Mouse (Mus musculus) MEL (cell line): Measurements from ENCODE around the gene Camk1d. TPM values are rescaled to one million over a fixed set of nuclear protein-coding genes. Genes with fewer than 3 reads are reported as not detected.

Source experiments
- DNase-seq: peaks from one replicate; pipeline ENCODE4 v3.0.0; 2011; ENCODE audit warnings: low read depth, low spot score
- H3K27ac ChIP-seq: 2 replicates; pipeline ENCODE4 v1.5.1; 2012; ENCODE audit warnings: low read depth, mild to moderate bottlenecking, control low read depth, low read length, moderate library complexity; ENCODE audit not compliant: control insufficient read depth
- H3K27me3 ChIP-seq, 2 experiments: fragments of 150-350 bp in 1 of 2; sonication (generic) in 1 of 2; 2 replicates each; pipeline ENCODE4 v1.6.1; 2012; ENCODE audit warnings: low read length in 2 of 2, mild to moderate bottlenecking in 2 of 2, improper control_type of control experiment in 1 of 2, moderate library complexity in 1 of 2; ENCODE audit not compliant: insufficient read depth in 2 of 2, control insufficient read depth in 1 of 2
- H3K36me3 ChIP-seq, 2 experiments: 2 replicates each; pipeline ENCODE4 v1.6.1; 2012 to 2014; ENCODE audit warnings: low read length in 2 of 2, improper control_type of control experiment in 1 of 2, inconsistent platforms in 1 of 2, mild to moderate bottlenecking in 1 of 2; ENCODE audit not compliant: insufficient read depth in 2 of 2, control insufficient read depth in 1 of 2
- H3K4me1 ChIP-seq, 2 experiments: fragments of 150-350 bp in 1 of 2; sonication (generic) in 1 of 2; 2 replicates each; pipeline ENCODE4 v1.6.1; 2012; ENCODE audit warnings: low read length in 2 of 2, improper control_type of control experiment in 1 of 2, mild to moderate bottlenecking in 1 of 2; ENCODE audit not compliant: insufficient read depth in 2 of 2, control insufficient read depth in 1 of 2
- H3K4me3 ChIP-seq, 2 experiments: fragments of 150-350 bp in 1 of 2; sonication (generic) in 1 of 2; 2 replicates each; pipeline ENCODE4 v1.5.1; 2012; ENCODE audit warnings: low read depth in 2 of 2, low read length in 2 of 2, mild to moderate bottlenecking in 2 of 2, moderate library complexity in 2 of 2, control low read depth in 1 of 2, improper control_type of control experiment in 1 of 2; ENCODE audit not compliant: control insufficient read depth in 1 of 2, insufficient read depth in 1 of 2
- H3K79me2 ChIP-seq: 2 replicates; pipeline ENCODE4 v1.6.1; 2012; ENCODE audit warnings: mild to moderate bottlenecking, low read length, moderate library complexity; ENCODE audit not compliant: control insufficient read depth, poor library complexity, insufficient read depth
- H3K9ac ChIP-seq: 2 replicates; pipeline ENCODE4 v1.6.1; 2012; ENCODE audit warnings: low read depth, mild to moderate bottlenecking, control low read depth, low read length, moderate library complexity; ENCODE audit not compliant: control insufficient read depth, poor library complexity, severe bottlenecking
- H3K9me3 ChIP-seq: fragments of 150-350 bp; sonication (generic); replicated peaks from 2 replicates; pipeline ENCODE4 v1.6.1; 2012; ENCODE audit warnings: mild to moderate bottlenecking, low read length, improper control_type of control experiment, moderate library complexity; ENCODE audit not compliant: insufficient read depth
- CHD1 ChIP-seq: IDR thresholded peaks from 2 replicates; pipeline ENCODE4 v1.6.1; 2012; ENCODE audit warnings: low read depth, mild to moderate bottlenecking, inconsistent platforms, low read length, improper control_type of control experiment
- EP300 ChIP-seq, 2 experiments: IDR thresholded peaks; 2 replicates each; pipeline ENCODE4 v1.6.1; 2011; ENCODE audit warnings: improper control_type of control experiment in 2 of 2, low read length in 2 of 2, low read depth in 1 of 2, mild to moderate bottlenecking in 1 of 2
- GABPA ChIP-seq: IDR thresholded peaks from 2 replicates; pipeline ENCODE4 v1.6.1; 2012; ENCODE audit warnings: low read depth, mild to moderate bottlenecking, inconsistent platforms, low read length, improper control_type of control experiment, moderate library complexity
- MYB ChIP-seq: IDR thresholded peaks from 2 replicates; pipeline ENCODE4 v1.6.1; 2011; ENCODE audit warnings: mild to moderate bottlenecking, low read depth, low read length, improper control_type of control experiment
- MYC ChIP-seq: IDR thresholded peaks from 2 replicates; pipeline ENCODE4 v1.6.1; 2011; ENCODE audit warnings: low read depth, mild to moderate bottlenecking, low read length, improper control_type of control experiment, moderate library complexity
- POLR2AphosphoS2 ChIP-seq: IDR thresholded peaks from 2 replicates; pipeline ENCODE4 v1.6.1; 2011; ENCODE audit warnings: low read length, improper control_type of control experiment
- TBP ChIP-seq: IDR thresholded peaks from 2 replicates; pipeline ENCODE4 v1.8.0; 2011; ENCODE audit warnings: low read depth, low read length, improper control_type of control experiment
- ZC3H11A ChIP-seq: IDR thresholded peaks from 2 replicates; pipeline ENCODE4 v1.6.1; 2012; ENCODE audit warnings: low read depth, mild to moderate bottlenecking, inconsistent platforms, low read length, improper control_type of control experiment
- polyA plus RNA-seq, 2 experiments: library from polyadenylated mRNA; stranded (reverse) in 1 of 2; unstranded in 1 of 2; fragments of >175 nt in 1 of 2; fragments of >200 nt in 1 of 2; gene quantifications; 2 replicates each; pipeline versions ENCODE4 v1.2.1 to v1.2.4; 2012; ENCODE audit warnings: low replicate concordance in 2 of 2, low read depth in 1 of 2; ENCODE audit not compliant: insufficient read length in 2 of 2, insufficient read depth in 1 of 2, missing spikeins in 1 of 2
- total RNA-seq: library from RNA; depleted of rRNA; stranded (reverse); fragments of 300-350 nt; gene quantifications from 2 replicates; pipeline ENCODE4 v1.2.3, GENCODE M21; 2012

The Camk1d gene
- total and polyA plus RNA-seq, 3 experiments, result 2.9 to 4.4 TPM; not detected in 1

GRCm38 (mm10) chr2:5425612-5426011 lies 288.7 kb downstream of the Camk1d start:
- TF ChIP-seq CHD1, result no peak
- no peak for TF ChIP-seq ZC3H11A
- no peak for TF ChIP-seq GABPA
- no peak for TF ChIP-seq POLR2AphosphoS2
- no peak overlapping the region for H3K9ac ChIP-seq
- no peaks in the 10 kb centered on the region; a peak in 1 of 4 replicates for H3K4me1 ChIP-seq
- no peaks in the 10 kb centered on the region for H3K27me3 ChIP-seq
- no peak overlapping the region for H3K4me3 ChIP-seq
- no peaks in the 10 kb centered on the region for H3K36me3 ChIP-seq
- H3K79me2 ChIP-seq, result no peaks in the 10 kb centered on the region
- H3K27ac ChIP-seq, result no peak overlapping the region
- no peaks in the 10 kb centered on the region for H3K9me3 ChIP-seq
- no peak for DNase-seq

GRCm38 (mm10) chr2:5420621-5421196 lies 293.6 kb downstream of the Camk1d start:
- H3K36me3 ChIP-seq, result peaks cover 0 to 12% of the 10 kb centered on the region in 2 experiments; a peak in 2 of 4 replicates
- H3K4me1 ChIP-seq, result peaks cover 4% of the 10 kb centered on the region in 2 experiments; a peak in 3 of 4 replicates
- no peaks in the 10 kb centered on the region for H3K27me3 ChIP-seq
- no peak overlapping the region for H3K4me3 ChIP-seq
- no peak for TF ChIP-seq TBP
- no peaks in the 10 kb centered on the region for H3K9me3 ChIP-seq
- H3K79me2 ChIP-seq, result no peaks in the 10 kb centered on the region
- no peak for DNase-seq
- H3K27ac ChIP-seq, result no peak overlapping the region
- no peak overlapping the region for H3K9ac ChIP-seq

- no peaks in the 10 kb centered on the region for H3K9me3 ChIP-seq
- no peaks in the 10 kb centered on the region for H3K27me3 ChIP-seq
- H3K4me1 ChIP-seq, result peaks cover 4% of the 10 kb centered on the region in 2 experiments; a peak in 3 of 4 replicates
- H3K4me3 ChIP-seq, result no peak overlapping the region
- peaks cover 0 to 12% of the 10 kb centered on the region in 2 experiments; a peak in 2 of 4 replicates for H3K36me3 ChIP-seq
- H3K79me2 ChIP-seq, result no peaks in the 10 kb centered on the region
- no peak for DNase-seq
- no peak overlapping the region for H3K27ac ChIP-seq
- TF ChIP-seq MYC (no peak), MYB (no peak), EP300 (IDR thresholded peaks at IDR 0.05; ENCODE audit: low read depth in 1 of 2, low read length in 2 of 2) (no peak)
- H3K9ac ChIP-seq, result no peak overlapping the region
Measured at GRCm38 (mm10) chr2:5418802-5419201, 295.5 kb downstream of the Camk1d start.
